Mouse (Mus musculus) brain, adult 2 months (tissue): ENCODE measurements at regions not wholly inside any gene's neighbourhood (a gene's known extent, or its start where the extent isn't known, plus 50 kb on each side); places are given as distances from the start of the nearest gene placed in this dataset.
"Not testable (repeated sequence)": the region's sequence is repeated elsewhere in the genome, so short reads cannot be mapped to it uniquely, and the experiment has no call there.

Source experiments
- DNase-seq: peaks from one replicate; pipeline ENCODE4 v3.0.0; 2011; ENCODE audit warnings: low read depth, low spot score

DNA sequence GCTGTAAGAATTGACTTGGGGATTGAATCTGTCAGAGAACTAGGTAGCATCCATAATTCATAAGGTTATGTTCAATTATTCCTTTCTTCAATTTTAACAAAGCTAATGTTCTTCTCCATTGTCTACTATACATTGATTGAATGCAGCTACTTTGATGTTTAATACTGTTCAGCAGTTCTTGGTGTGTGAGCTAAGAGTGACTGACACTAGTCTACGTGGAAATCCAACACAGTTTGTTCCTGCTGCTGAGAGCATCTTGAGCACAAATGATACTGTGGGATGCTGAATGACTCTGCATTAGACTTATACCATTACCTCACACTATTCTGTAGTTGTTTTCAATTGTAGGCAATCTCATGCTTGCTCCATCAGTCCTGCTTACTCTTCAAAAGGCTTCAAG, 249.4 kb upstream of the Akr1e1 start:
- DNase-seq, result no peak

DNA sequence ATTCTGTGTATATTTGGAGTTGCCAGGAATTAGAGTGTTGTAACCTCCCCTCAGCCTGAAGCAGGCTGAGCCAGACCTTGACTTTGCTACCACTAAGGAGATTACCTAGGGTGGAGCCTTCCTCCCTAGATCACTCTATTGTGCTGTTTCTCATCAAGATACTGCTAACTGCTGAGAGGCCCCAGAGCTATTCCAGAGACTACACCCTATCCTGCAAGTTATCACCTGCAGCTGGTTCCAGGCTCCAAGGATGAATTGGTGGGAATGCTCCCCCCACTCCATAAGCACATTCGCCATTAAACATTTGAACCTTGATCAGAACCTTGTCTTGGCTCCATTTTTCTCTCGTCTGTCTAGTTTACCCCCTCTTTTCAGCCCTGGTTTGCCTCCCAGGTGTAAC, 230.5 kb upstream of the Akr1e1 start:
- DNase-seq, result not testable (repeated sequence)

DNA sequence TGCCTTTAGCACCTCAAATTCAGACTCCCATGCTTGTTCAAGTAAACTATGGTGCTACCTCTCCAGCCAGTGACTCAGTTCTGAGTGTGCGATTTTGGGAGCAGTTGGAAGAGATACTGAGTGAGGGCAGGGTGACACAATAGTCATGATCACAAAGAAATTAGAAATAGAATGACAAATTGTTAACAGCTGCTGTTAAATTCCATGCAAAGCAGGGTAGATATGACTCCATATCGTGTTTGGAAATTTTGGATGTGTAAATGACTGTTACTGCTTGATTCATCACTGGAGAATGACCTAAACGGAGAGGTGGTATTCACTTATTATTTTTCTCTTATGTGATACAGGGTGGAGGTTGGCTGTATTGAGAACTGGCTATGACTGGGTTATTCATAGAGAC, 217.8 kb upstream of the Akr1e1 start:
- DNase-seq, result no peak

DNA sequence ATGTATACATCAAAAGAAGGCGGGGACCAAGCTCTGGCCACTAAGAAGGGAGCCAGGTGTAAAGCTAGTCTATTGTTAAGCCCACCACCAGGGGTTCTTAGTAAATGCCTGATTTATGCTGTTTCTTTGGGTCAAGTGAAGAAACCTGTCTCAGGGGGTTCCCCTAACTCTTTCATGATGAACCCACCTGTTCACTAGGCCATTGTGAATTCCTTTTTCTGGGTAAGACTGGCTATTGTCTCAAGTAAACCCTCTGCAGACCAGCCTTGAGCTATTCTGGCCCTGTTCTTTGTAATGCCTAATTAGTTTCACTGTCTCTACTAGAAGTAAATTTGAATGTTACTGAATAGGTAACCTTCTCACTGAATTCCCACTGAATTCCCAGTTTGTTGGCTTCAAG, 216.8 kb upstream of the Akr1e1 start:
- DNase-seq, result not testable (repeated sequence)

DNA sequence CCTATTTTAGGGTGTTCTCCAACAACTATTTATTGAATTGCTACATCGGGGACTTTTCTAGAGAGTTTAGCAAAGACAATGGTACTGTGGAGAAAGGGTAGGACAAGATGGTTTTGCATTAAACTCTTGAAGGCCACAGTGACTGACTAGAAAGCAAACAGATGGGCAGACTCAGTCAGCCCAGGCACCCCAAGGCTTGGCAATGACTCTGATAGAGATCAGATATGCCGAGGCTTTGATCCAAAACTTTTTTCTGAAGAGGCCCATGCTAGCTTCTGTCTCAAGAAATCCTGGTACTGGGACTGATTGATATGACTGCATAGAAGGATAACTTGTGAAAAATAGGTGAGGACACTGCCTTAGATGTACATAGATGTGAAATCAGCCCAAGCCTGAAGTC, 197.9 kb upstream of the Akr1e1 start:
- DNase-seq, result no peak

DNA sequence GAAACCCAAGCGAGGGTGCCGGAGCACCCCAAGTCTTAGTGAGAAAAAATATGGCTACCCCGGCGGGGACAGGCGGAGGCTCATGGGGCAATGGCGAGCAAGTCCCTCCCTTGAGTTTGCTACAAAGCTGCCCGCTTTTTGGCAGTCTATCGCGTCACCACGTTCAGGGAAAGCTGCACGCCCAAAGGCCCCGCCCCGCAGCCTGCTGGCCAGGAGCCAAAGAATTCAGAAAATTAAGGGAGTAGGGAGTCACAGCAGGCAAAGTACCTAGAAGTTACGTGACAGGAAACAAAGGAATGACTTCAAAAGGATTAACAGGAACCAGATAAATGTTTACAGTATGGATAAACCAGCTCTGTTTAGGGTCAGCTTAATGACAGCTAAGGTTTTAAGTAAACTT, 191.7 kb upstream of the Akr1e1 start:
- no peak for DNase-seq

DNA sequence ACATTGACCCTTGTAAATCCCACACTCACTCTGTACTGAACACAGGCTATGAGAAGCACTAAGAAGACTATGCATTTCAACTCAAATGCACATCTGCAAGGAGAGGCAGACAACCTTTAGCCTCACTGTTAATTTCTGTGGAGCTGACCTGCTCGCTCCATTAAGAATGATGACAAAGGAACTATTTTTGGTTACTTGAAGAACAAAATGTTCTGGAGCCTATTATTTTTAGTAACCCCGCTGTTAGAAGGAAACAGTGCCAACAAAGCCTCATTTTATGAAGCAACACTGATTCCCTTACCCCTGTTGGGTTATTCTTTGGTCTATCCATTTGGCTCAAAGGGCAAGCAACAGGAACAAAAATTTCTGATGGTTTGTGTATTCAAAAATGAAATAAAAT, 182.2 kb upstream of the Akr1e1 start:
- DNase-seq, result no peak

DNA sequence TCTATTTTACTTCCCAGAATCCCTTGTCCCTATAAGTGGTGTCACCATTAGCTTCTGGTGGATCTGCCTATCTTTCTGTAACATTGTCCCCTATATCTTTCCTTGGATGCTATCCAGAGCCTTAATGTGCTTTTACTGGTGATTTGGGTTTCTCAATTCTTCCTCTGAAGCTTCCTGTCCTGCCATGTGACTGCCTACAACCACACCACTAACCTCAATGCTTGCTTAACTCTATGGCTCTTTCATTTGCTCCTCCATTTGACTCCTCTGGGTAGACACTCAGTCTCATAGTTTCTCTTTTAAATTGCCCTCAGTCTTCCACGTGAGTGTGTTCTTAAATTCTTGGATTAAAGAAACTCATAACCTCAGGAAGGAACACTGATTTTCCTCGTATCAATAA, 181.4 kb upstream of the Akr1e1 start:
- DNase-seq, result no peak

DNA sequence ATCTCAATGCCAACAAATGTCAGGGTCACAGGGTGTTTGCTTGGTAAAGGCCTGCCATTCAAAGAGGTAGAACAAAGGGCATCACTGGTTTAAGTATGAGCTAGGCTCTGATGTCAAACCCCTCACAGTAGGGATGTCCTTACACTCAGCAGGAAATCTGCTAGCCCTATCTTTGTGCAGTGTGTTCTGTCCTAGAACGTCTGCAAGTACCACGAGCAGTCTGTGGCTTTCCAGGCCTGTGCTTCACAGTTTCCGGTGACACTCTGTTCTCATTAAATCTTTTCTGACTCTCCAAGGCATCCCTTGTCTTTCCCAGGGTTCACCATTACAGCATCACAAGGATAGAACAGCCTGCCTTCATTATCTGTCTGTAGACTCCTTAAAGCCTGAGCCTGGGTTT, 174.3 kb upstream of the Akr1e1 start:
- DNase-seq, result peak; percentile 4

DNA sequence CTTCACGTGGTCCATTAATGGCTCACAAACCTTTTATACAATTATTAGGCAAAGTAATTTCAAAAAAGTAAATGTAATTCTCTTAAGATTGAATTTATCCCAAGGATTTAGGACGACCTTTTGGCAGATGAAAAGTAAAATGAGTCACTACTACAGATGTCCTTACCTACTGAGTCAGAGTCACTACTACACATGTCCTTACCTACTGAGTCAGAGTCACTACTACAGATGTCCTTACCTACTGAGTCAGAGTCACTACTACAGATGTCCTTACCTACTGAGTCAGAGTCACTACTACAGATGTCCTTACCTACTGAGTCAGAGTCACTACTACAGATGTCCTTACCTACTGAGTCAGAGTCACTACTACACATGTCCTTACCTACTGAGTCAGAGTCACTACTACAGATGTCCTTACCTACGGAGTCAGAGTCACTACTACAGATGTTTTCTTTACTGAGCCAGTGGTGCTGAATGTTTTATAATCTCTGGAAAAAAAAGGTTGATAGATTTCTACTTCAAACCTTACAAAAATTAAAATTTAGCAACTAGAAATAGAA, 169.4 kb upstream of the Akr1e1 start:
- not testable (repeated sequence) for DNase-seq

DNA sequence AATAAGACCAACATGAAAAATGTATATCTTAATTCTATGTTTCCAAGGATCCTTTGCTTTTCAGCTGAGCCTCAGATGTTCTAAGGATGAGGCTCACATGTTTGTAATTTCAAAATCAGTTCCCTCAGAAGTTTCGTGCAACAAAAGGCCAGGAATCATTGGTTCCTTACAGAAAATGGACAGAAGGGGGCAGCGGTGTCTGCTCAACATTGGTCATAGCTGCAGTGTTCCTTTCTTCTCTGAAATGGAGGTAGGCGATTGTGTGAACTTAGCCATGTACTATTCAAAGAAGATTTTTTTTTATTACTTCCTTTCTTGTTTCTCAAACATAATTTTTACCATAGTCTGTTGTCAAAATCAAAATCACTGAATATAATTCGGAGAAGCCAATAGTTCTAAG, 167.9 kb upstream of the Akr1e1 start:
- DNase-seq, result peak; percentile 64

DNA sequence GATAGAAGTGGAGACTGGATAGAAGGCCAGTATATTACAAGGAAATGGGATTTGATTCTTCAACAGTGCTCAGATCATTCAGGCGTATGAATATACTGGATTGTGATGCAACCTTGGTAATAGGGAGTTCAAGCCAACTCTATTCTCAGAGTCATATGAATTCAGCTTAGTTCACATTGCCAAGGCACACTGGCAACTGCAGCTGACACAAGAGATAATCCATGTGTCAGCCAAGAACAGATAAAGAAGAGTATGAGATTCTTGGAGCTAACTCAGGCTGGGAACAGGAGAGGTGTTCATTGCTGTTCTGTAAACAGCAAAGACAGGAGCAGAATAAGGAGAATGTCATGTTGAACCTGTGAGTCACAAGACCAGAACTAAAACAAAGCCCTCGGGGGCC, 163.3 kb upstream of the Akr1e1 start:
- DNase-seq, result peak; percentile 19

DNA sequence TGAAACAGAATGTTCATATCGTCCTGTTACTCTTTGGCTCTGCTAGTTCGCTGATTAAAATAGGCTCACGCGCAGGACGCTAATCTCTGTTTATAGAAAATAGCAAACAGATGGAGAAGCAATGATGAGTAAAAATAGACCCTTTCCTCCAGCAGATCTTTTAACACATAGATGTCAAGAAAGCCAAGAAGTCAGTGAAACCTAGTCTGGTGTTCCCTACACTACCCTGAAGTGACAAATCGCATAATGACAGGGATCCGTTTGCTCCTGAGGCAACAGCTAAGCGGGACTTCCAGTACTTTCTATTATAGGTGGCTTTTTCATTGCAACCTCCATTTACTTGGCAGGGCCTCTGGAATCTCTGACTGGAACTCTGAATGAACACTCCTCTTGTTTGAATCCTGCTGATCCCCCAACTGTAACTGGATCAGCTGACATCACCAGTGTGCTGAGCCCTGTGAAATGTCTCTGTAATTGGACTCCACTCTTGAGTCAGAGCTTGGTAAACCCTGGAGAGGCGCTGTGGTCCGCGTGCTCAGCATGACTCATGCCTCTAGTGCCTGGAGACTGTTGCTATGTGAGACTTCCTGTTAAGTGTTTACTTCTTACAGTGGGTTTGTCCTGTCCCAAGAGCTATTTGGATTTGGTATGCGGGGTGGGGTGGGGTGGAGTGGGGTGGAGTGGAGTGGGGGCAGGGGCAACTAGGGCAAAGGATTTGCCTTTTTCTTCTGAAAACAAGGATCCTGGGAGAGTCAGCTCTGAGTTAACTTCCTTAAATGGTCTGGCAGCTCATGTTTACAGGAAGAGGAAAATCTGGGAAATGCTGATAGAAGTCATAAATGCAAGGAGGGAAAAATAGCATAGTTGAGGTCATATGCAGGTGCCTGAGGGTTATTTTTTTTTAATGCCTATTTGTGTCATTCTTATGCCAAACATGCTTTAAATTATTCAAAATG, 162.4 kb upstream of the Akr1e1 start:
- DNase-seq, result peak; percentile 93

DNA sequence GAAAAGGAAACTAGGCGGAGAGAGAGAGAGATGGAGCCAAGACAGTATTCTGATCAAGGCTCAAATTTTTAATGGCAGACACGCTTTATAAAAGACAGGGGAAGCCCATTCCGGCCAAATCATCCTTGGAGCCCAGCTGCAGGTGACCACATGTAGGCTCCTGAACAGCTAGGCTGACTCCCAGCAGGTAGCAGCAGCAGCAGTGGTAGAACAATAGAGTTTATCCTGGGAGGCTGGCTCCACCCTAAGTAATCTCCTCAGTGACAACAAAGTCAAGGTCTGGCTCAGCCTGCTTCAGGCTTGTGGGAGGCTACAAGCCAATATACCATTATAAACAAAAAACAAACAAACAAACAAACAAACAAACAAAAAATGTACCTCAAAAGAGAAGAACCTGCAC, 151.0 kb upstream of the Akr1e1 start:
- DNase-seq, result no peak

DNA sequence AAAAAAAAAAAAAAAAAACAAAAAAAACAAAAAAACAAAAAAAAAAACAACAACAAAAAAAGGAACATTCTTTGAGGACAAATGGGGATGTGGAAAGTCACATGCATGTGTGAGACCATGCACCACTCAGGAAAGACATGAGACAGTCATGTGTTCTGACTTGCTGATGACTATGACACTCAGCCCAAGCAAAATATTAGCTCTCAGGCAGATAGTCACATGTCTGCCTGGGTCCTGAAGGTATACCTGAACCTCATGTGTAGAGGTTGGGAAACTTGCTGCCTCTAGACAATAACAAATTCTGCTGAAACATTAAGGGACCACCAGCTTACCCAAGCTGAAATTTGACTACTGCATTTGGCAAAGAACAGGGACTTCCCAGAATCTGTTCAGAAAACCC, 147.6 kb upstream of the Akr1e1 start:
- DNase-seq, result no peak

DNA sequence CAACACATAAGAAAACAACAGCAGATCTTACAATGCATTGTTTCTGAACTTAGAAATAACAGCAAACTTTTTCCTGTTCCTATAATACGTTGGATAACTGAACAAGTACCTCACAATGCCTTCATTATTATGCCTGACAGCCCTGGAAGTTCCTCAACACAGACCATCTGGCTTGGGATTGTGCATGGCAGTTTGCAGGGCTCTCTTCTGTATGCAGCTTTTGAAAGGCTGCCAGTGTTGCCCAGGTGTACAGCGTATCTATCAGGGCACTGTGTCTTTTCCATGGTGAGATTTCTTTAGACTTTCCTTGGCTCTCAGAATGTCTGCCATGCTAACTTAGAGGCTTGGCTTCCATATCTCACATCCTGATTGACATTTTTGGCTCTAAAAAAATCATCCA, 134.0 kb upstream of the Akr1e1 start:
- peak; percentile 14 for DNase-seq

DNA sequence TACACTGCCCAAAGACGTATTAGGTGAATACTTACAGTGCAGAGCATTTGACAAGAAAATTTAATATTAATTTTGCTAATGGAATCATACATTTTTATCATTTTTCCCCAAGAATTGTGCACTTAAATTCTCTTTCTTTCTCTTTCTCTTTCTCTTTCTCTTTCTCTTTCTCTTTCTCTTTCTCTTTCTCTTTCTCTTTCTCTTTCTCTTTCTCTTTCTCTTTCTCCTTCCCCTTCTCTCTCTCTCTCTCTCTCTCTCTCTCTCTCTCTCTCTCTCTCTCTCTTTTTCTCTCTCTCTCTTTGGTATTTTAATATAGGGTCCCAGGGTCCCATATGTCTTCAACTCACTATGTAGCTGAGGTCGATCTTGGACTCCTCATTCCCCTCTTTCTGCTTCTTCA, 107.3 kb upstream of the Akr1e1 start:
- not testable (repeated sequence) for DNase-seq

DNA sequence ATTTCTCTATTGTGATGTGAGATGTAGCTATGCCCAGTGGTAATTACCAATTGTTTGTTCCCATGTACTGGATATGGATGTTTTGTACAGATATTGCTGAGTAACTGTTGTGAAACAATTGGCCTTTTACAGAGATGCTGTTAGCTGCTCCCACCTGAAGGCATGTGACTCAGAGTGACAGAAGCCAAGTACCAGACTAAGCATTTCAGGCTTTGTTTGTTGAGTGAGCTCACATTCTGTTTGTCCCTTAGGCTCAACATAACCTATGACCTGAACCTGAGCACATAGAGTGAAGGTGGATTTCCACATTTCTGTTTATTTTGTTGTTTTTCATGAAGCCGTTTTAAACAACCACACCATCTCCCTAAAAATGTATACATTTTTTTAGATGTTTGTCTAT, 105.8 kb upstream of the Akr1e1 start:
- no peak for DNase-seq

DNA sequence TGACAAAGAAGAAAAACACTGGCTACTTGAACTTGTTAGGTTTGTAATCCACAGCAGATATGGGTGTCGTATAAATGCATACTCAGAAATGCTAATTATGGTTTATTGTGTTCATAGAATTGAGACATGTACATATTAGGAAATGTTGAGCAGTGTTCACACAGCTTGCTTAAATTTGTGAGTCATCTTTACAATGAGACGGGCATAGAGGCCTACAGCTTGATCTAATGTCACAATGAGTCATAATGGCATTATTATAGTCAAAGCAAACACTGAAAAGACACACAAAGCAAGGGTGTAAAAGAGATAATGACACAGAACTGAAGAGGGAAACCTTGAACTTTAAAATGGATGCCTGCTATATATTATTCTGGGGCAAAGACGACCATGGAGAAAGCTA, 103.7 kb upstream of the Akr1e1 start:
- DNase-seq, result no peak

DNA sequence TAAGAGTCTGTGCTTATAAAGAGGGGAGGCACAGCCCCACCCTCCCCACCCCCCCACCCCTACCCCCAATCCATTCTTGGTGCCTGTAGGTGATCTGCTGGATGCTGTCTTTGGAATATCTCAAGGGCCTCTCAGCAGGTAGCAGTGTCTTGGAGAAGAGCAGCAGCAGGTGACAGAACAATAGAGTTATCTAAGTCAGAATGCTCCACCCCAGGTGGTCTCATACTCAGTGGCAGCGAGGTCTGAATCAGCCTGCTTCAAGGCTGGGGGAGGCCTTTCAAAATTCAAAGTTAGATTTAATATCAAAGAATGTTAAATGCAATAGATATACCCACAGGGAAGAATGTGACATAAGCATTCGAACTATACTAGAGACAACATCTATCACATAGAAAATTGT, 90.6 kb upstream of the Akr1e1 start:
- not testable (repeated sequence) for DNase-seq

DNA sequence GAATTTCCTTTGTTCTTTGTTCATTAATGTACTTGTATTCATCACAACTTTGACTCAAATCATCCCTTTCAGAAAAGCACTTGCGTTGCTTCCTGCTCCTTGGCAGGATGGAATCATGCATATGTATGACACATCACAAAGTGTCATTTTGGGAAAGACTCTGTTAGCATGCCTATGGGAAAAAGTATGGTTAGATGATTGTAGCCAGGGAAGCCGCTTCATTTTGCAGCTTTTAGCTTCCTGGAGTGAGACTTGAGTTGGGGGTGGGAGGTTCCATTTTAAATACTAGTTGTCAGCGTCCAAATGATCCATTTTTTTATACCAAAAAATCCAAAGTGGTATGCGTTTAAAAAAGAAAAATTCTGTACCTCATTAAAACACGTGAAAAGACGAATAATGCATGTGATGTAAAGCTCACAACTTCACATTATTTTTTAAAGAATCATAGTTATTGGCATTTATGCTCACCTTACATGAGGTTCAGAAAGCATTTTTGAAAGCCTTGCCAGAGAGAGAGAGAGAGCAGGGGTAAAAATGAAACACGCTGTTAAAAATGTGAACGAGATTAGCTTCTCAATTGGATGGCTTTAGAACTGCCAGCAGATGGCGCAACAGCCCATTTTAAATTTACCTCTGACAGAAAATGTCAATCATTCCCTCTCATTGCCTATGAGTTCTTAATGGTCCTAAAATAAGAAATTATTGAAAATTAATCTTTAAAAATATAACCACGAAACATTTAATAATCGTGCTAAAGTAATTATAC, 57.6 kb upstream of the Akr1e1 start:
- DNase-seq, result peak; percentile 72

DNA sequence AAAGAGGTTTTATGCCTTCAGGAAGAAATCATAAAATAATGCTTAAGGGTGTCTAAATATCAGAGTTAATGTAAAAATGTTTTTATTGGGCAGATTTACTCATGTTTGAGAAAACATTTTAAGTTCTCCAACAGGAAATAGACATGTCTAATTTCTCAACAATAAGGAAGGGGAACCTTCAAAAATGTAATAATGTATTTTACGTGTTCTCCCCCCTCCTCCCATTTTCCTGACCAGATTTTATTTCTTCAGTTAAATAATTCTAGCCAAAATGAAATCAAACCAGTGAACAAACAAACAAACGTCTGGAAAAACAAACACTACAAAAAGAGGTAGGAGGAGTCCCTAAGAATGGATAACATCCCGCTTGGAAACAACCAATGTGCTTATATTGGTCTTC, 54.4 kb upstream of the Akr1e1 start:
- DNase-seq, result no peak
